Mouse (Mus musculus) cerebellum, adult 2 months (tissue): ENCODE results near the gene Syngr2. TPM values are rescaled to one million over a fixed set of nuclear protein-coding genes. Genes with fewer than 3 reads are reported as not detected.

Experiments
- DNase-seq, 2 experiments: peaks; one replicate each; pipeline ENCODE4 v3.0.0; 2021
- H3K27ac ChIP-seq: fragments of 200-500 bp; 2 replicates; pipeline ENCODE4 v1.5.1; 2012; ENCODE audit warnings: low read length, control low read depth, inconsistent platforms; ENCODE audit not compliant: insufficient read depth
- H3K27me3 ChIP-seq: fragments of 200-500 bp; 2 replicates; pipeline ENCODE4 v1.6.1; 2012; ENCODE audit warnings: inconsistent platforms, mild to moderate bottlenecking, low read length, moderate library complexity; ENCODE audit not compliant: control insufficient read depth, insufficient read depth
- H3K4me1 ChIP-seq: fragments of 200-500 bp; 2 replicates; pipeline ENCODE4 v1.6.1; 2011; ENCODE audit warnings: low read length; ENCODE audit not compliant: control insufficient read depth, insufficient read depth
- H3K4me3 ChIP-seq: fragments of 200-500 bp; replicated peaks from 2 replicates; pipeline ENCODE3; 2011; ENCODE audit warnings: mild to moderate bottlenecking, low read depth, low read length, control low read depth; ENCODE audit not compliant: insufficient read depth
- CTCF ChIP-seq: fragments of 200-500 bp; IDR thresholded peaks from 2 replicates; pipeline ENCODE4 v1.5.1; 2011; ENCODE audit warnings: low read depth, mild to moderate bottlenecking, control low read depth, low read length, moderate library complexity, borderline replicate concordance; ENCODE audit not compliant: insufficient read depth
- POLR2A ChIP-seq: fragments of 200-500 bp; IDR thresholded peaks from 2 replicates; pipeline ENCODE4 v1.6.1; 2011; ENCODE audit warnings: low read length, control low read depth, borderline replicate concordance; ENCODE audit not compliant: insufficient read depth
- WGBS: fragments of 180-500 bp; shearing (Covaris S2); methylation state at CpG from one replicate; pipeline ENCODE4 v1.1.7; 2018; 5-methylcytosine and 5-hydroxymethylcytosine counted together
- polyA plus RNA-seq: library from polyadenylated mRNA; depleted of rRNA; stranded (reverse); fragments of >200 nt; gene quantifications from 2 replicates; pipeline ENCODE4 v1.2.3, GENCODE M21; 2012

Gene Syngr2
- polyA plus RNA-seq, 1 experiment: 14.7 TPM

DNA sequence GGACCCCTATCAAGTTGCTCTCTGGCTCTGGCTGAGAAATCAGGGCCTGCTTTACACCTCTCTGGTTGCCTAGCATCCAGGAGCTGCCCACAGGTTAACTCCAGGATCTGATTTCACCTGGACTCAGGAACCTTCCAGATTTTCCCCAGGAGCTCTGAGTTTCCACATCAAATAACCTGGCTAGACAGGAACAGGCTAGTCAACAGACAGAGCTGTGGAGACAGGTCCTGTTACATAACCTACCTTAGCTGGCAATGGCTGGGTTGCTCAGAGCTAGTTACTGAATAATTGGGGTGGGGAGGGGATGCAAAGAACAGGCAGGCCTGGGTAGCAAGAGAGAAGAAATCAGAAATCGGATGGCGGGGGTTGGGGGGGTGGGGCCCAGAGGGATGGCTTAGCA, 35.5 kb downstream of the Syngr2 start:
- DNase-seq: no peak
- no peaks in the 10 kb centered on the region for H3K4me1 ChIP-seq
- no peak for TF ChIP-seq POLR2A
- no peak for TF ChIP-seq CTCF
- no peak overlapping the region for H3K4me3 ChIP-seq
- no peaks in the 10 kb centered on the region for H3K27me3 ChIP-seq
- H3K27ac ChIP-seq: no peak overlapping the region
- WGBS: 87% methylated on average over 2 of the region's 2 CpGs

DNA sequence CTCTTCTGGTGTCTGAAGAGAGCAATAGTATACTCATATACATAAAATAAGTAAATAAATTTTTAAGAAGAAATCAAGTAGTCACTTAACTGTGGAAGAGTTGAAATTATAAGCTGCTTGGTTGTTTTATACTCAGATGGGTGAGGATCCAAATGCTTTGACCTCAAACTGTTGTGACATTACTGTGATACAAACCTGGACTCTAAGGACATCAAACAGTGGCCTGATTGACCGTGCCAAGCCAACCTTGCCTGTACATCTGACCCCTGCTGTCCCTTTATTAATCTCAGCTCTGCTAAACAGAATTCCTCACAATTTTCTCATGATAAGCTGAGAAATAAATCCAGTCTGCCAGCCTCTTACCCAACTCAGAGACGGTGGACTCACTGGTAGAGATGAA, 36.2 kb downstream of the Syngr2 start:
- no peak overlapping the region for H3K4me3 ChIP-seq
- DNase-seq: no peak
- H3K27me3 ChIP-seq: no peaks in the 10 kb centered on the region
- WGBS: 70% methylated on average over 2 of the region's 2 CpGs
- no peaks in the 10 kb centered on the region for H3K4me1 ChIP-seq
- TF ChIP-seq CTCF: no peak
- TF ChIP-seq POLR2A: no peak
- H3K27ac ChIP-seq: no peak overlapping the region

DNA sequence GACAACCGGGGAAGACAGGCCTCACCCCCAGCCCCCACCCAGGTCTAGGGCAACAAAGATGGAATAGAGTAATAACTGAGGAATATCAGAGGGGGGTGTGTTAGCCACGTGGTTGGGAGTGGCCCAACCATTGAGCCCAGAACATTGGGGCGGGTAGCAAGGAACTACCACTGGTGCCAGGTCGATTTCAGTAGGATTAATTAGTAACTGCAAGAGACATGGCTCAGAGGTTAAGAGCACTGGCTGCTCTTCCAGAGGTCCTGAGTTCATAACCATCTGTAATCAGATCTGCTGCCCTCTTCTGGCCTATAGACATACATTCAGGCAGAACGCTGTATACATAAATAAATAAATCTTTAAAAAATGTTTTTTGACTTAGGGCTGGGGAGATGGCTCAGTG, 37.2 kb downstream of the Syngr2 start:
- Histone ChIP-seq H3K4me3 (no peak overlapping the region), H3K27me3 (no peaks in the 10 kb centered on the region), H3K27ac (no peak overlapping the region), H3K4me1 (no peaks in the 10 kb centered on the region)
- TF ChIP-seq POLR2A (no peak), CTCF (no peak)
- no peak for DNase-seq
- WGBS: 44% methylated on average over 5 of the region's 5 CpGs

DNA sequence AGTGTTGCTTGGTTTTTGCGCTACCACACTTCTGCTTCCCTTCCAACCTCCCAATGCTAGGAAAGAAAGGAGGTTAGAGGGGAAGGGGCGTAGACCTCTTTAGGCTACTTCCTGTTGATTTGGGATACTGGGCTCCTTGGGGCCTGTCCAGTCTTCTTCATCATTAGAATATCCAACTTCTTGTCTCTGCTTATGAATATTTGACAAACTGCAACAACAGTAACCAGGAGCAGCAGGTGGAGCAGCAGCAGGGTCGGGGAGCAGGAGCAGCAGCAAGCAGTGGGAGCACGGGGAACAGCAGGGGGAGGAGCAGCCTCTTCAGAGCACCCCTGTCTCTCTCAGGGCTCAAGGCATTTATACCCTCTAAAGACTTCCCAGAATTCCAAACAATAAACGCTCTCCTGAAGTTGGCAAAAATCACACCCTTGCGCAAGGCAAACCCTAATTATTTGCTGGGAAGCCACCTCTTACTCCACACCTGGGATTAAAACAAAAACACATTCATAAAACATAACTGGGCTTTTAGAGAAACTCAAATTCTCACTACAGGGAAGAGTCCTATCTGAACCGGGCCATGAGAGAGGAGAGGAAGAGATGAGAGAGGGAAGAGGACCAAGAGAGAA, 38.2 kb downstream of the Syngr2 start:
- no peak for DNase-seq
- 81% methylated on average over 7 of the region's 7 CpGs for WGBS
- Histone ChIP-seq H3K27me3 (no peaks in the 10 kb centered on the region), H3K27ac (no peak overlapping the region), H3K4me3 (no peak overlapping the region), H3K4me1 (no peaks in the 10 kb centered on the region)
- no peak for TF ChIP-seq CTCF
- no peak for TF ChIP-seq POLR2A

DNA sequence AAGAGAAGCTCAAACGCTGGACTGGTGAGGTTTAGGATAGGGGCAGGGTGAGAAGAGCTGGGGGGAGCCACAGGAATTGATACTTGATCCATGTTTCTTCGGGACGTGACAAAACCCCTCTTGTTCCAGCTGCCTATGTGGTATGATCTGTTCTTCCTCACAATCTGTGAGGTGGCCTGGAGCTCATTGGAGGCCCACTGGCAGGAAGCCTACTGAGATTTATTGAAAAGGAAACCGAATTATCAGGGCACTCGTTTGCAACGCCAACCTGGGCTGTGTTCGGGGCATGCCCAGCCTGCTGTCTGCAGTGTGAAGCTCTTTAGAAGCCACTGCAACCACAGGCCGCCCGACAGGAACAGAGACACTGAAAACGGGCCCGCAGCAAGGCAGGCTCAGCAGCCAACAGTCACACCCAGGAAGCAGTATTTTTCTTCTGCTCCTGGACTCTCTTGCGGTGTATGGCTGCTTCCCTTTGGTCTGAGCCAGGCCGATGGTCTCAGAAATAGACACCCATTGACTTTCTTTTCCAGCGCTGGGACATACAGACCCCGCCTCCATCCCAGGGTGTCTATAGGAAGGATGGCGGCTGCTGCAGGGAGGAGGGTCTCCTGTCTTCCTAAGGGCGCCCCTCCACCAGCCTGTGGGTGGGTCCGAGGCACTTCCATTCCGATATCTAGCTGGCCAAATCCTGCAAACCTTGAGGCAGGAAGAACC, 39.0 kb downstream of the Syngr2 start:
- no peaks in the 10 kb centered on the region for H3K27me3 ChIP-seq
- H3K4me1 ChIP-seq: no peaks in the 10 kb centered on the region
- 5% methylated on average over 19 of the region's 19 CpGs for WGBS
- no peak for DNase-seq
- peak overlapping the region; percentile 84 for H3K27ac ChIP-seq
- peak overlapping the region; percentile 95 for H3K4me3 ChIP-seq
- no peak for TF ChIP-seq POLR2A
- TF ChIP-seq CTCF: no peak

DNA sequence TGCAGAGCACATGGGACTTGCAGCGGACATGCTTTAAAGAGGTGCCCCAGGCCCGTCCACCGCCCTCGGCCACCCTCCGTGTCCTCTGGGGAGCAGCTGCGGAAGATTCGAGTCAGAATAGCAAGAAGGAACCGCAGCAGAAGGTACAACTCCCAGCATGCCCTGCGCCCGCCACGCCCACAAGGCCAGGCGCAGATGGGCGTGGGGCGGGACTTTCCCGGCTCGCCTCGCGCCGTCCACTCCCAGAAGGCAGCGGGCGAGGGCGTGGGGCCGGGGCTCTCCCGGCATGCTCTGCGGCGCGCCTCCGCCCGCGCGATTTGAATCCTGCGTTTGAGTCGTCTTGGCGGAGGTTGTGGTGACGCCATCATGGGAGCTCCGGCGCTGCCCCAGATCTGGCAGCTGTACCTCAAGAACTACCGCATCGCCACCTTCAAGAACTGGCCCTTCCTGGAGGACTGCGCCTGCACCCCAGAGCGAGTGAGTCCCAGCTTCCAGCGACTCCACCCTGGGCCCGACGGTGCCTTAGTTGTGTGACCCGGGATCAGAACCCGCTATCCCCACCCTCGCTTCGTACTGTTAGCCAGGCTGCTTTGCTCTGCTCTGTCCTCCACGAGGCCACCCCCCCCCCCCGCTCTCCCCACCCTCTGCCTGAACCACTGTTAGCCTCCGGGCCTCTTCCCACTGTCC, 39.7 kb downstream of the Syngr2 start, which contains the start of gene Birc5:
TSS of gene Birc5 (plus strand) at position 267 of the 687 bp plus-strand sequence.
- no peak for TF ChIP-seq CTCF
- TF ChIP-seq POLR2A: peak; percentile 88
- no peaks in the 10 kb centered on the region for H3K27me3 ChIP-seq
- H3K4me3 ChIP-seq: peak within 1 kb of the TSS; percentile 95
- no peaks in the 10 kb centered on the region for H3K4me1 ChIP-seq
- peak within 1 kb of the TSS; percentile 84 for H3K27ac ChIP-seq
- peak; percentile 95 for DNase-seq
- under 1% methylated on average over 50 of the region's 51 CpGs for WGBS

DNA sequence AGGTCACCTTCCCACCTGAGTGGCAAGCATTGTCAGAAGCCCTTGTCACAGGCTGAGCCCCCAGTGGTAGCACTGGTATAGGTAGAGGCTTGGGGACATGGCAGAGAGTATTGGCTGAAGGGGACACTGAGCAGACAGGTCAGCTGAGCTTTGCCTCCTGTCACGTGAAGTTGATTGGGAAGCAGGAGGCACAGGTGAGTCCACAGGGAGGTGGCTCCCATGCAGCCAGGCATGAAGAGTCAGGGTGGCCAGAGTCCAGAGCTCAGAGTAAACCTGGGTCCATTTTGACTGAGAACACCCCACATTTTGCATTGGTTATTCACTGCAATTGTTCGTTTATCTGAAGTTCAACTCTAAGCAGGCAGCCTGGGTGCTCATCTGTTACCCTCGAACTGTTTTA, 43.4 kb downstream of the Syngr2 start:
- Histone ChIP-seq H3K4me3 (no peak overlapping the region), H3K4me1 (no peaks in the 10 kb centered on the region), H3K27me3 (no peaks in the 10 kb centered on the region), H3K27ac (no peak overlapping the region)
- DNase-seq: no peak
- TF ChIP-seq CTCF: no peak
- no peak for TF ChIP-seq POLR2A
- WGBS: 82% methylated on average over 3 of the region's 3 CpGs

DNA sequence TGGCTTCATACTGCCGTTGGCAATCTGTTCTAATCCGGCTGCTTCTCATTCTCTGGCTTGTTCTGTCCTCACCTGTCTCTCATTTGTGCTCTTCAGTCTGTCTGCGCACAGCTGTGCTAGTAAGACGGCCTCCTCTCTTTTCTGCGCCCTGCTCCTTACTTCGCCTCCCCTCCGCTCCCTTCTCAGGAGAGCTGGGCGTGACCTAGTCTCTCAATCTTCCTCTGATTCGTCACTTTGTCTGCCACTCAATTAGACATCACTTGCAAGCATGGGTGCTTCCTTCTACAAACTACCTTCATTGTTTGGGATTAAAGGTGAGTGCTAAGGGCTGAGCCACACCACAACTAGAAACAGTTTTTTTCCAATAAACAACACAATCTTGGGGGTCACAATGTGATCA, 44.8 kb downstream of the Syngr2 start:
- H3K27me3 ChIP-seq: no peaks in the 10 kb centered on the region
- H3K4me3 ChIP-seq: no peak overlapping the region
- no peak overlapping the region for H3K27ac ChIP-seq
- TF ChIP-seq CTCF (no peak), POLR2A (no peak)
- WGBS: 87% methylated on average over 9 of the region's 9 CpGs
- no peaks in the 10 kb centered on the region for H3K4me1 ChIP-seq
- no peak for DNase-seq
